Mouse (Mus musculus): ENCODE results near the gene Riox1. TPM values are rescaled to one million over a fixed set of nuclear protein-coding genes. Genes with fewer than 3 reads are reported as not detected.
"Not testable (repeated sequence)": the region's sequence is repeated elsewhere in the genome, so short reads cannot be mapped to it uniquely, and the experiment has no call there.

The Riox1 gene
- 10 to 100 TPM in 3 of 4 experiments, 1 to 10 TPM in 1; 9.3 to 16.9 (median 15.6) TPM for total RNA-seq (2022)

DNA sequence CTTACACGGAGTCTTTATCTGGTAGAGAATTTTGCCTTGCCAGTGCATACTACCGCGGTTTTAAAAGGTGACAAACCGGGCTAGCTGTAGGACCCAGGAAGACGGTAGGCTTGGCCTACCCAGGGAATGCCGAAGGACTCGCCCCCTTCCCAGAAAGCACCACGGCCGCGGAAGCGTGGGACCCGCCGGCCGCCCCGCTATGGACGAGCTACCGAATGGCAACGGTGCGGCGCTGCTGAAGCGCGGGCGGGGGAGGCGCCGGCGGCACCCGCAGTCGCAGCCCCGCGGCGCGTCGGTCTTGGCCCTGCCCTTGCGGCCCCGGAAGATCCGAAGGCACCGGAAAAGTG, at the start of gene Riox1:
Gene Riox1, plus strand, starts transcription at position 116 of the 347 bp plus-strand sequence.
- peak; percentile 79 for DNase-seq

DNA sequence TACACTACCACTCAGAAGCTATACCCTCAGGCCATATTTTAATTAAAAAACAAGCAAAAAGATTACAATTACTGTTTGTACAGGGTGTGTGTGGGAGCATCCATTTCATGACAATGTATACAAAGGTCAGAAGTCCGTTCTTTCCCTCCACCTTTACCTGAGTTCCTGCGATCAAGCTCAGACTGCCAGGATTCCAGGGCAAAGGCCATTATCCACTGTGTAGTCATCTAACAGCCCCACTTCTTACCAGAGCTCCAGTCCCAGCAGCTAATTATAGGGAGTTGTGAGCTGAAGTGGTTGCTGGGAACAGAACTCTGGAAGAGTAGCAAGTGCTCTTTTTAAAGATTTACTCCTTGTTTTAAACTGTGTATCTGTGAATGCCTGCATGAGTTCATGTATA, 40.0 kb upstream of the Riox1 start:
- DNase-seq: no peak

DNA sequence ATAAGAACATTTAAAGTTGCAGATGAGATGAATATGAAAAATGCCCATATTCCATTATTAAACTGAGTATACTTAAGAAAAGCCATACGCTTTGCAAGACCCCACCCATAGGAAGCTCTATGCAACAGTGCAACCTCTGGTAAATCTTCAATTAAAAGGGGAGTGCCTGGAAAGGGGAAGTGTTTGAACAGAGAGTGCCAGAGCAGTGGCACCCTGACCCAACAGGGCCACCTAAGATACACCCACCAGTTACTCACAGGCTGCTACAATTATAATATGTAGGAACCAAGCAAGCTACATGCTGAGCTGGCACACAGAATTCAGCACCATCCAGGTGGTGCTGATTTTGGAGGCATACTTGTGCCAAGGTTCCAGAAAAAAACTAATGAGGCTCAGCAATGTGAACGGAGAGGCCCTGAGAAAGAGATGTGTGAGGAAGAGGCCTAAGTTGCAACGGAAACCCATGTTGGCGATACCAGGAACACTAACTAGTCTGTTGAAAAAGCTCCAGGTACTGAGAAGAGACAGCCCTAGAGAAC, 36.1 kb upstream of the Riox1 start:
- DNase-seq: no peak

DNA sequence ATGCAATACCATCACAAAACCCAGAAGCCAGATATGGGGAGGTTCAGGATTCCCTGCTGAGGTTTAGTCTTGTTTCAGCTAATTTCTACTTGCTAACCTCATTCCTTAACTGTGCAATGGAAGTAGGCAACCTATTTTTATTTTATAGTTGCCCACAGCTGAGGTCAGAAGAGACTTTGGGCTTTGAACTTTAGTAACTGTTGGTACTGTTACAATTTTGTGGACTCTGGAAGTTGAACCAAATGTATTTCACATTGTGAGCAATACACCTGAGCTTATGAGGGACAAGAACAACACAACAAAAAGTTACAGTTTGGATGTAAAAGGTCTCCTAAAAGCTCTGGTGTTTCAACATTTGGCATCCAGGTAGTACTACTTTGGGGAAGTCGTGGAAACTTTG, 35.6 kb upstream of the Riox1 start:
- no peak for DNase-seq

DNA sequence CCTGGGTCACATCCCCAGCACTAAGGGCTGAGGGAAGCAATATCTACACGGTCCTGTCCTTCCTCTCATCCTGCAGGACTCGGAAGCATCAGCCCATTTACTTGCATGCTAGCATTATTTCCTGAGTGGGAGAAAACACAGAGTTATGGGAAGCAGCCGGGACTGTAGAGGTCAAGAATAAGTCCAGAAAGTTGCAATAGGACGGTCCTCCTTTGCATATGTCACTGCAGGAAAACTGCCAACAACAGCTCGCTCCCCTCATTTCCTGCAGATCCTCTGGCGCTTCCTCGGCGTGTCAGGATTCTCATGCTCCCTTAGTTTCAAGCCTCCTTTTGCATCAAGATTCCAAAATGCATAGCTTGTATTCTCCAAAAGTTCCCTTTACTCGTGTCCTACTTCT, 33.5 kb upstream of the Riox1 start:
- no peak for DNase-seq

DNA sequence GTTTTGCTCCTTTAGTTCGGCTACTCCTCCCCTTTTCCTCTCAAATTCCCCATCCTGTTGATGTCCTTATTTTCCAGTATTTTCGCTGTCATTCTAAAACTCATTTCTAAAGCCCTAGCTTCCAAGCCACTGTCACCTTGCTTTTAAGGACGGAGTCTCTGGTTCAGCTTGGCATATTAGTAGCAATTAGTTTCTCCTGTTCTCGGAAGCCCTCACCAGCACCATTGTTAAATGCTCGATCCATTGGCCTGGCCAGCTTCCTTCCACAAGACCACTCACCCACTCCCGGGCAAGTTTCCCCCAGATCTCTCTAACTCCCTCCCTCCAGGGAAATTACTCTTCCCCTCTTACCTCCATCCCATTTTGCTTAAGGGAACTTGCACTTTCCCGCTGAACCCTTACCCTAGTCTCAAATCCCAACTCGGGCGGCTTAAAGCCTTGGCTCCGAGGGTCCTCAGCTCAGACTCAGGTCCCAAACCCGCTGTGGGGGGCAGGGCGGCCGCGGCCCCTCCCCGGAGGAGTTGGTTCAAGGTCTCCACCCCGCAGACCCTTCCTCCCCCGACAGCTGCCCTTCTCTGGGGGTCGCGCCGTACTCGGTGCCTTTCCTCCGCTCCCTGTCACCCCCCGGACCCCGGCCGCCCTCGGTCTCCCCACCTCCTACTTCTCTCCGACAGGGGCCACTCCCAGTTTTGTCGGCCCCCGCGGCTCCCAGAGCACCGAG, 29.5 kb upstream of the Riox1 start:
- DNase-seq: peak; percentile 41

DNA sequence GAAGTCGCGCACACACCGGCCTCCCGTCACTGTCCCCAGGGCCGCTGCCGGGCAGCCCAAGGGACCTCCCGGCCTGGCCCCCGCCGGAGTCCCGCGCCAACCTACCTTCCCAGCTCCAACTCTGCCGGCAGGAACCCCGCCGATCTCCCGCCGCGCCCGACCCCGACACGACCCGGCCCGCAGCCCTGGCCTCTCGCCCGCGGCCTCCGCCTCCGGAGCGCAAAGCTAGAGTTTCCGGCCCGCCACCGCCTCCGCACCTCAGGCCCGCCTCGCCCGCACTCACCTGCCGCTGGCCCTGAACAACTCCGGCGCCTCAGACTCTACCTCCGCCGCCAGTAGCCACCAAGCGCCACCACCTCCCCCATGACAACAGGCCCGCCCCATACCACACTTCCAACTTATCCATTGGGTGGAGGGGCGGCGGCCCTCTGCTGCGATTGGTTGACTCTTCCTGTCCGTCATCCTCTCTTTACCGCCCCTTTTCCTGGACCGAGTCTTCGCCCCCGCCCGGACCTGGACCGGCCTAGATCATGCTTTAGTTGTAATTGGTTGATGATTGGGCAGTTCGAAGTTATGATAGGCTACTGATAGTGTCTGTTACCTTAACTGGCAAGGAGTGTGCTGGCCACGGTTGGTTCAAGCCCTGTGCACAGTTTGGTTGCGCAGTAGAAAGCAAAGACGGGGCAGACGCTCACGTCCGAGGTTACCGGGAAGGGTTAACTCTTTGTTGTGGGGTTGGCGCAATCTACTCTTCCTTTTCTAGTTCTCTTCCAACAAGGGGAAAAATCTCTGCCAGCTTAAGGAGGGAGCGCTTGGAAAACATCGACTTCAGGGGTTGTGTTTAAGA, 28.6 kb upstream of the Riox1 start, which contains the start of gene Numb:
Gene Numb, minus strand, starts transcription at position 400 of the 847 bp plus-strand sequence.
- peak; percentile 99 for DNase-seq

DNA sequence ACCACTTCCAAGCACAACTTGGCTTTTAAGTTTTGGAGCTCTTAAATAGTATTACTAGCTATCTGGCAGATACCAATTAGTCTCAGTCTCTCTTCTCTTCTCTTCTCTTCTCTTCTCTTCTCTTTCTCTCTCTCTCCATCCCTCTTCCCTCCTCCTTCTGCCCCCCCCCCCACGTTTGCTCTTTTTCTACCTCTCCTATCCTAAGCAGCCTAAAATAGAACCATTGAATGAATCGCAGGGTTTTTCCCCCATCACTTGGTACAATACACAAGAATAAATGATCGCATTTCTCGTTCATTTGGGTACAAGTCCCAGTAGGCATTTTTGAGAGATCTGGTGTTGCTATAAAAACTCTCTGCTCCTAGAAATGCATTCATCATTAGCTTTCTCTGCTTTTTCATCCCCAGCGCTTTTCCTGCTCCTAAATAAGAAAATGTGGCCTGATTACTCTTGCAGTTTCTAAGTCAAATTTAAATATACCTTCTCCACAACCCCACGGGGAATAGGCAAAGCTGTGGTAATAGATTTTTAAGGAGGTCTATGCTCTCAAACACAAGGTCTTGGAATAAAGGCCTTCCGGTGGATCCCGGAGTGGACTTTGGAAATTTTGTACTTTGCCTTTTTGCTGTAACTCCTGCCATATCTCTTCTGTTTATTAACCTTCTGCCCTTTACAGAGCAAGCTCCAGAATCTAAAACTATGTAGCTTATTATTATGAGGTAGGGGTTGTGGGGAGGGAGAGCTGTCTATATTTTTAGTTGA, 27.5 kb upstream of the Riox1 start:
- DNase-seq: no peak

DNA sequence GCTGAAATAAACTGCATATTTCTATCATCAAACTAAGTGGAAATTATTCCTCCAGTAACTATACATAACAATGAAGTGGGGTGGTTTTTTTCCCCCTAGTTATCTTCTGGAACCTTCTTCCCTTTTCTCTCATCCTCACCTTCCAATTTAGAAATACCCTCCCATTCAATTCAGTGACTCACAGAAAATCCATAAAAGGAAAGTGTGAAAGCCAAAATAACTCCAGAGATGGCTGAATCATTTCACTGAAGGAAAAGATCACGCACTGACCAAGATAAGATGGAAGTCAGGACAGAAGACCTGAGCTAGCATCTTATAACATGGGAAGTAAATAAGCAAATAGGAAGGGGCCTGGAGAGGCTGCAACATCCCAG, 26.9 kb upstream of the Riox1 start:
- DNase-seq: no peak

DNA sequence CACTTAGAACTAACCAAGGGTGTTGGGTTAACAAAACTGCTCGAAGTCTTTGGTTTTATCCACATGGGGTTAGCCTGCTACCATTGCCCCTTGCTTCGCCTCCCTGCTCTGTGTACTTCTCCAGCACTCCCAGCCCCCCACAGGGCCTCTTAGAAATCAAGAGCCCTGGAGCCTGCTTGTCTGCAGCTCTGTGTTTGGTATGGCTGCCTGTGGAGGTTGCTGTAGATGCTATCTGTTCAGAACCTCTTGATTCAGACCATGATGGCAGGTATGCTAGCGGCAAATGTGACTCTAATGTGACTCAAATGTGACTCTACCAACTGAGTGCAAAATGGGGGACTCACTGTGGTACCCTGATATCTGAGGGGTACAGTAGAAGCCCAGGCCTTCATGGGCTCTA, 26.1 kb upstream of the Riox1 start:
- no peak for DNase-seq

DNA sequence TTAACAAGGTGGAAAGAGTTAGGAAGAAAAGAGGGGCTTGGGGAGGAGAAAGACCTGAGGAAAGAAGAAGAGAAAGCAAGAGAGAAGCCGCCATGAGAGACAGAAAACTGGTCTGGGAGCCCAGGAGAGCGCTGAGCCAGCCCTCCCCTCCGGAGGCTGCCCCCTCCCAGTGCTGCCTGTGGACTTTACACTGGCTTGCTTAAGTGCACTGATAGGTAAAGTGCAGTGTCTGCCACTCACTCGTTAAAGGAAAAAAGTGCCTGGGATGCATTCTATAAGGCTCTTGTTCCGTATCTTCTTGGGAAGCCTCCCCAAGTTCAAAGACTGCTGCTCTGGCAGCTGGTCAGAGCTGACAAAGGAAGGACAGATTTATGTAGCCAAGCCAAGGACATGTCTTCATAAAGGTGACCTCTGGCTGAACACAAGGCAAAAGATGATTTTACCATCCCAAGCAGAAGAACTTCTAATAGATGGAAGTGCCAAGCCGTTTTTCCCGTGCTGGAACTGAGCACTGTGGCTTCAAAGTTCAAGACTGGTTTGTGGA, 25.2 kb upstream of the Riox1 start:
- no peak for DNase-seq

DNA sequence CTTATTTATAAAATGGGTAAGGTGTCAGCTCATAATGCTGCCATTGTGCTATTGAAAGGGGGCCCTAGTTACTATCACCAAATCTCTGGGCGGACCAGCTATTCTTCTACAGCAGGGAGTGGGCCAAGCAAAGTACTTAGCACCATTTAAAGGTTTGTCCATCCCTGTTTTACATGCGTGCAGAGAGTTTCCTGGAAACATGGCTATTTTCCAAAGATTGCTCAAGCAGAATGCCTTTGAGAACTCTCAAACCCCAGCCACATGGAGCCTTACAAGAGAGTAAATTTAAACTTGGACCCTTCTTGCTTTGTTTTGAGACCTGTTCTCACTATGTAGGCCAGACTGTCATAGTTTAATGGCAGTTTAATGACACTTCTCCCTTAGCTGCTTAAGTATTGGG, 24.3 kb upstream of the Riox1 start:
- DNase-seq: no peak

DNA sequence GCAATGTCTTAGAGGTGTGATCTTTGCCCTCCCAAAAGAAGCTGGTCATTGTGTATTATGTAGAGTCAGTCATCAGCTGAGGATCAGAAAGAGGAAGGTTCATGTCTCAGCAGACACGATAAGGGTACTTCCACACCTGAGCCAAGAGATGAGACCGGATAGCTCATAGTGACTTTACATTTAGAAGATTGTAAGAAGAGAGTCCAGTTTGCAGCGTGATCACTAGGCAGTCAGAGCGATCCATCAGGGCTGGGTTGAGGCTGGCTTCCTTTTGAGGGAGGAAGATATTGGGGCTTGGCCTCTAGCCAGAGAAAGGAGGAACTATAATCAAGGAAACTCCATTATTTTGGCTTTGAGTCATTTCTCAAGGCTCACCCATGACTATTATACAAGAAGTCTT, 22.7 kb upstream of the Riox1 start:
- no peak for DNase-seq

DNA sequence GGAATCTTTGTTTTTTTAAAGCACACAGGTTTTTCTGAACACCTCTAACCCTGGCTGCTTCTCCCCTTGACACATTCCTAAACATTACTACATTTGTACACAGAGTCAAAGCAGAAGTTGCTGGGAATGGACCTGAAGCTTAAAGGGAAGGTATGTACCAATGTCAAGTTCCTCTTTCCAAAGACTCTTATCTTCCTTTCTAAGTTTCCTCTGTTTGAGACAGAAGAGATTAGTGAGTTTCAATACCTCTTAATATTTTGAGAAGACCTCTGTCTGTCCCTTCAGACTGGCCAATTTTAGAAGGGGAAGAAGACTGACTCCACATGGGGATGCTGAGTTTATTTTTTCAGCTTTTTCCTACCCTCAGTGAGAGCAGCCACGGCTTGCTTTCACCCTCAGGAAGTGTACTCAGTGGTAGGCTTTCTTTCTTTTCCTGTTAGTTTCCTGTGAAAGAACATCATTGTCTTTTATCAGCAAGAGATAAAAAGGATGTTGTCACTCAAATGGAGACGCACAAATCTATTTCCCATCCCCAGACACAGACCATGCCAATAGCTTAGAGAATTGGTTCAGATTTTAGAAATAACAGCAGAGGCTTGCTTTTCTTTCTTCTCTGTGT, 21.1 kb upstream of the Riox1 start:
- no peak for DNase-seq

DNA sequence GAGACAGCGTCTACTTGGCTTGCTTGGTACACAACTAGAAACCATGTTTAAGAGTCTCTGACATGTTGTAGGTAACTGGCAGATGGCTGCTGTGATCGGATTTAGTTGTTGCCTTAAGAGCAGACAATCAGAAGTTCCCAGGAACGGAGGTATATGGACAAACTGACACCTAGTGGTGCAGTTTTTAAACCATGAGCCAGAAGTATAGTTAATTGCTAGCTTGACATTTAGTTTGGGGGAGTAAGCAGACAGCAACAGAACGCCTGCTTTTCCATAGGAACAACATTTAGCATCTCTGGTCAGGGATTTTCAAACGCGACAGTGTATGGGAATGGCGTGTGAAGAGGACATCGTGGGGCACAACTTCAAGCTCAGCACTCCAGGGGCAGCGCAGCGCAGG, 12.8 kb upstream of the Riox1 start:
- no peak for DNase-seq

DNA sequence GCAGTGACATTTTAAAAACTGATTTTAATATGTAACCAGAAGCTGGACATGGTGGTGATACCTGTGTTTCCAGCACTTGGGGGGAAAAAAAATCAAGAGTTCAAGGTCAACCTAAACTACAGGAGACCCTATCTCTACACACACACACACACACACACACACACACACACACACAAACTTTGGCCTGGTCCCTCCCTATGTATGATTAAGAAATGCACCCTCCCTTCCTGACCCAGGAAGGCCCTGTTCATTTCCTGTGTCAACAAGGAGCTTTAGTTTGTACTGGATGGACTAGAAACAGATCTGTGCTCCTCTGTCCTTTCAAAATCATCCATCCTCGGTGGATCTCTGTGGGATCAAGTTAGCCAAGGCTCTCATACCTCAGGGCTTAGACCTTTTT, 11.8 kb upstream of the Riox1 start:
- not testable (repeated sequence) for DNase-seq

DNA sequence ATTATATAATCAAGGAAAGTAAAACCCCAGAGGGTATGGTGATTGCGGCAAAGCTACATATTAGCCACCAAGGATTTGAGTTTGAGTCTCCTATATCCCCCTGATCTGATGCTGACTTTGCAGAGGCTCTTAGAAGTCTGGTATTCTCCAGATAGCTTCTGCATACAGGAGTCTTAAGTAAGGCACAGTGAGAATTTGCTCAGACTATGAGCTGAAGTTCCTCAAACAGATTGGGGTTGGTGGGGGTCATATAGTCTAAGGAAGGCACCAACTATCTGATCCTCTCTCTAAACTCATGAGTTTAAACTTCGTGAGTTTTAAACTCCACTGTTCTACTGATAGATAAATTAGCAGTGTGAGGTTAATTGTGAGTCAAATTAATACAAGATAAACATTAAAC, 11.1 kb upstream of the Riox1 start:
- DNase-seq: no peak

DNA sequence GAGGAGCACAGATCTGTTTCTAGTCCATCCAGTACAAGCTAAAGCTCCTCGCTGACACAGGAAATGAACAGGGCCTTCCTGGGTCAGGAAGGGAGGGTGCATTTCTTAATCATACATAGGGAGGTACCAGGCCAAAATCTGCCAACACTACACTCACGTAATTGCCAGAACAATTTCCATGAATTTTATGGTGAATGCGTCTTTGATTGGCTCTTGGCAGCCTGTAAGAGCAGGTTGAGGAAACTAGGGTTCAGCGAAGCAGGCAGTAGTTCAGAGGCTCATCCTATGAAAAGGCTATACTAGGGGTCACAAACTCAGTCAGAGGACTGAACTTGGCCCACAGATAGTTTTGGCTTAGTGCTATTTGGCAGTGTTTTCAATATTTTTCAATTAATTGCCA, 10.4 kb upstream of the Riox1 start:
- DNase-seq: no peak

DNA sequence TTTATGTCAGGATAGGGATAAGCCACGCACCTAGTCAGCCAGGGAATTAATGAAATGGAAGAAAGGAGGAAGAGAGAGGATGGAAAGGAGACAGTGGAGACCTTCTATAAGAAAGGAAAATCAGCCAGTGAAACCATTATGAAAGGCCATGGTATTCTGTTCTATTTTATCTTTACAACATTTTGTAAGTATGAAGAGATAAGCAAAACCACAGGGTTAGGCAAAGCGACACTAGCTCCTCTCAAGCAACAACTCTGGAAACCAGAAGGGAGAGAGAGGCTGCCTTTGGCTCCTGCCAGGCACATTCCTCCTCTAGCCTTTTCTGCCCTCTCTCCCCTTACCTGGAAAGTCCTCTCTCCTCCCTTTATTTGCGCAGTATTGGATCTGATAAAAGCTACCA, 8.5 kb upstream of the Riox1 start:
- no peak for DNase-seq

DNA sequence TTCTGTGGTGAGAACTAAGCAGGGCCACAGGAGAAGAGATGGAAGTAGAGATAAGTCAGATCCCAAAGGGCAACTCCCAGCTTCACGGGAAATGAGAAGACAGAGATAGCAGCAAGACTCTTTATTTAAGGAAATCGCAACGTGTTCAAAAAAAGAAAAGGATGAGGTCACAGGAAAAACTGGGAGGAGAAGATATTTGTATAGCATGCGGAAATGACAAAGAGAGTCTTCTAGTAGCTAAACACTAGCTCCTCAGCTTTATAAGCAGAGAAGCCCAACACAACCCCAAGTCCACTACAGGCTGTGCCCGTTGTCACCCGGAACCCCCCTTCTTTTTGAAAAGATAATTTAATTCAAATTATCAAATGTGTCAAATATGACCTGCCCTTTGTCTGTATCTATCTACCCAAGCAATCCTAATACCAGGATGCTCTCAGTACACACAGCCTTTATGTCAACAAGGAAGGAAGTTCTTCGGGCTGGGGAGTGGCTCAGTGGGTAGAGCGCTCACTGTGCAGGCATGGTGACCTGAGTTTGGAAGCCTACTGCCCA, 3.1 kb upstream of the Riox1 start:
- DNase-seq: no peak

DNA sequence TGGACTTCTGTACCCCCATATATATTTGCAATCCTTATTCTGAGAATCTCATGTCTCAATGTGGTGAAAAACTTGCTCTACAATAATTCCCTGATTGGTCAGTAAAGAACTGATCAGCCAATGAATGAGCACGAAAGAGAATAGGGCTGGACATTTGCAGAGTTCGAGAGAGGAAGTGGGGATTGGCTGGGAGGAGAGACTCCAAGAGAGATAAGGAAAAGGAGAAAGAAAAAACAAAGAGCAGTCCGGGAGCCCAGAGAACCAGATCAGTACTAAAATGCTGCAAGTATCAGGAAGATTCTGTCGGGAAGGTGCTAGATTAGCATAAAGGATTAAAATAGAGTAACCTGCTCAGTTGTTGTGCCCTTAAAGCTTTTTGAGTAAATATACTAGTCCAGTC, 1.4 kb upstream of the Riox1 start:
- DNase-seq: no peak

All from adrenal gland, adult 8-10 months (tissue).